Mouse (Mus musculus) midbrain, postnatal 0 days (tissue): ENCODE data around the gene Topors. TPM values are rescaled to one million over a fixed set of nuclear protein-coding genes. Genes with fewer than 3 reads are reported as not detected.

Experiments
- ATAC-seq: fragments of 200-750 bp; cut with Nextera tagmentation; 2 replicates; pipeline ENCODE4 v1.8.0; 2017; ENCODE audit warnings: moderate number of reproducible peaks, mild to moderate bottlenecking, moderate TSS enrichment, moderate library complexity; ENCODE audit not compliant: low FRiP score
- DNase-seq: peaks from one replicate; pipeline ENCODE4 v3.0.0-alpha.2; 2015; ENCODE audit warnings: low spot score
- H3K27ac ChIP-seq: fragments of 300-500 bp; sonication (generic); 2 replicates; pipeline ENCODE4 v1.5.1; 2014; ENCODE audit warnings: low read depth, mild to moderate bottlenecking, low read length, mixed read lengths
- H3K27me3 ChIP-seq: fragments of 300-500 bp; sonication (generic); 2 replicates; pipeline ENCODE4 v1.6.1; 2014; ENCODE audit warnings: low read length, control low read depth, mixed read lengths; ENCODE audit not compliant: insufficient read depth
- H3K36me3 ChIP-seq: fragments of 300-500 bp; sonication (generic); 2 replicates; pipeline ENCODE4 v1.6.1; 2014; ENCODE audit warnings: low read length, control low read depth, mixed read lengths; ENCODE audit not compliant: insufficient read depth
- H3K4me1 ChIP-seq: fragments of 300-500 bp; sonication (generic); 2 replicates; pipeline ENCODE4 v1.6.1; 2014; ENCODE audit warnings: mild to moderate bottlenecking, control low read depth, antibody characterized with exemption, low read length, mixed read lengths; ENCODE audit not compliant: insufficient read depth
- H3K4me2 ChIP-seq: fragments of 300-500 bp; sonication (generic); 2 replicates; pipeline ENCODE4 v1.6.1; 2014; ENCODE audit warnings: low read depth, mild to moderate bottlenecking, low read length, mixed read lengths; ENCODE audit not compliant: poor library complexity, severe bottlenecking
- H3K4me3 ChIP-seq: fragments of 300-500 bp; sonication (generic); 2 replicates; pipeline ENCODE4 v1.5.1; 2014; ENCODE audit warnings: low read depth, mild to moderate bottlenecking, low read length, moderate library complexity
- H3K9ac ChIP-seq: fragments of 300-500 bp; sonication (generic); replicated peaks from 2 replicates; pipeline ENCODE4 v1.6.1; 2014; ENCODE audit warnings: mild to moderate bottlenecking, low read length, moderate library complexity, mixed read lengths; ENCODE audit not compliant: poor library complexity, severe bottlenecking
- H3K9me3 ChIP-seq: fragments of 300-500 bp; sonication (generic); 2 replicates; pipeline ENCODE4 v1.6.1; 2016; ENCODE audit warnings: low read length, control low read depth
- CTCF ChIP-seq: IDR thresholded peaks from 2 replicates; pipeline ENCODE4 v1.5.1; 2016; ENCODE audit warnings: antibody characterized with exemption, mild to moderate bottlenecking
- WGBS: fragments of 180-500 bp; shearing (Covaris S2); extraction: QIAGEN DNeasy Blood & Tissue Kit; methylation state at CpG from one replicate; pipeline ENCODE4 v1.1.7; 2014; 5-methylcytosine and 5-hydroxymethylcytosine counted together
- polyA plus RNA-seq: library from polyadenylated mRNA; unstranded; fragments of >200 nt; fragmentation: Nextera tagmentation; extraction: Ambion mirVana; gene quantifications from 2 replicates; pipeline ENCODE4 v1.2.1, GENCODE M21; 2015
- total RNA-seq: library from RNA; depleted of rRNA; stranded (reverse); fragments of >200 nt; gene quantifications from 2 replicates; pipeline ENCODE4 v1.2.3, GENCODE M21; 2014; rRNA removed

Gene Topors
- total and polyA plus RNA-seq, 2 experiments from 2014 or later: 25.3 to 29.9 TPM

- TF ChIP-seq CTCF: no peak
- DNase-seq: no peak
- no peaks in the 10 kb centered on the region for H3K36me3 ChIP-seq
- H3K27me3 ChIP-seq: no peaks in the 10 kb centered on the region
- H3K9me3 ChIP-seq: no peaks in the 10 kb centered on the region
- 33% methylated on average over 21 of the region's 21 CpGs for WGBS
- H3K4me1 ChIP-seq: no peaks in the 10 kb centered on the region
- no peak overlapping the region for H3K4me3 ChIP-seq
- no peak overlapping the region for H3K4me2 ChIP-seq
- H3K9ac ChIP-seq: no peak overlapping the region
- ATAC-seq: no peak
- no peak overlapping the region for H3K27ac ChIP-seq
Measured at GRCm38 (mm10) chr4:40221876-40222585, 47.6 kb downstream of the Topors start.

GRCm38 (mm10) chr4:40221004-40221760 lies 48.5 kb downstream of the Topors start:
- 42% methylated on average over 14 of the region's 14 CpGs for WGBS
- no peak for TF ChIP-seq CTCF
- 0 out of 2 replicates have a peak overlapping the region, but pooled peaks have one; percentile 28 for H3K4me2 ChIP-seq

GRCm38 (mm10) chr4:40220437-40220836 lies 49.2 kb downstream of the Topors start:
- no peak for ATAC-seq
- TF ChIP-seq CTCF: no peak
- no peak overlapping the region for H3K9ac ChIP-seq
- H3K4me3 ChIP-seq: no peak overlapping the region
- H3K36me3 ChIP-seq: no peaks in the 10 kb centered on the region
- H3K4me2 ChIP-seq: peak overlapping the region; percentile 28; the same call in 1 of the 2 replicates
- no peaks in the 10 kb centered on the region for H3K4me1 ChIP-seq
- DNase-seq: no peak
- WGBS: 23% methylated on average over 12 of the region's 12 CpGs
- no peaks in the 10 kb centered on the region for H3K9me3 ChIP-seq
- H3K27me3 ChIP-seq: no peaks in the 10 kb centered on the region
- no peak overlapping the region for H3K27ac ChIP-seq

More at GRCm38 (mm10) chr4:40221004-40221760, 48.5 kb downstream of the Topors start:
- Histone ChIP-seq H3K9ac (no peak overlapping the region), H3K27me3 (no peaks in the 10 kb centered on the region), H3K27ac (no peak overlapping the region), H3K9me3 (no peaks in the 10 kb centered on the region), H3K36me3 (no peaks in the 10 kb centered on the region), H3K4me1 (no peaks in the 10 kb centered on the region), H3K4me3 (no peak overlapping the region)
- no peak for DNase-seq
- ATAC-seq: no peak

- peak; percentile 34; the same call in 1 of the 2 replicates for ATAC-seq
- peak; percentile 48 for DNase-seq
- H3K4me1 ChIP-seq: no peaks in the 10 kb centered on the region
- H3K27me3 ChIP-seq: no peaks in the 10 kb centered on the region
- H3K9me3 ChIP-seq: no peaks in the 10 kb centered on the region
- TF ChIP-seq CTCF: peak; percentile 64
- no peak overlapping the region for H3K9ac ChIP-seq
- no peak overlapping the region for H3K27ac ChIP-seq
- H3K36me3 ChIP-seq: no peaks in the 10 kb centered on the region
- no peak overlapping the region for H3K4me2 ChIP-seq
- H3K4me3 ChIP-seq: no peak overlapping the region
- WGBS: 82% methylated on average over 7 of the region's 7 CpGs
Measured at GRCm38 (mm10) chr4:40218382-40218781, 51.3 kb downstream of the Topors start.

- no peak for TF ChIP-seq CTCF
- no peak for ATAC-seq
- no peak overlapping the region for H3K4me2 ChIP-seq
Measured at GRCm38 (mm10) chr4:40217910-40218309, 51.7 kb downstream of the Topors start.

GRCm38 (mm10) chr4:40212177-40212576 lies 57.5 kb downstream of the Topors start:
- H3K4me1 ChIP-seq: no peaks in the 10 kb centered on the region
- no peak for DNase-seq
- H3K9me3 ChIP-seq: no peaks in the 10 kb centered on the region
- WGBS: 87% methylated on average over 4 of the region's 6 CpGs
- no peaks in the 10 kb centered on the region for H3K27me3 ChIP-seq
- no peak overlapping the region for H3K4me2 ChIP-seq
- no peak overlapping the region for H3K9ac ChIP-seq
- H3K36me3 ChIP-seq: no peaks in the 10 kb centered on the region
- no peak overlapping the region for H3K27ac ChIP-seq
- no peak for ATAC-seq
- H3K4me3 ChIP-seq: no peak overlapping the region
- TF ChIP-seq CTCF: no peak

More at GRCm38 (mm10) chr4:40217910-40218309, 51.7 kb downstream of the Topors start:
- H3K4me3 ChIP-seq: no peak overlapping the region
- no peaks in the 10 kb centered on the region for H3K36me3 ChIP-seq
- no peak overlapping the region for H3K9ac ChIP-seq
- H3K27ac ChIP-seq: no peak overlapping the region
- H3K4me1 ChIP-seq: no peaks in the 10 kb centered on the region
- no peaks in the 10 kb centered on the region for H3K9me3 ChIP-seq
- DNase-seq: no peak
- no peaks in the 10 kb centered on the region for H3K27me3 ChIP-seq
- 56% methylated on average over 3 of the region's 3 CpGs for whole genome bisulfite sequencing

Other genes starting within 250 kb of the Topors start
- 54.0 and 57.5 TPM in 2 replicates for gene Aco1, start 126.8 kb downstream of the Topors start, total RNA-seq
- 33.2 TPM in 2 replicates for gene Aco1, start 126.8 kb downstream of the Topors start, polyA plus RNA-seq
- gene Ddx58, start 30.0 kb downstream of the Topors start, total RNA-seq: 5.0 and 6.4 TPM in 2 replicates
- gene Ddx58, start 30.0 kb downstream of the Topors start, polyA plus RNA-seq: 3.0 and 3.3 TPM in 2 replicates
- gene Smim27, start 271 bp downstream of the Topors start, total RNA-seq: 0.71 and 3.0 TPM in 2 replicates
- 13.9 and 18.8 TPM in 2 replicates for gene Smim27, start 271 bp downstream of the Topors start, polyA plus RNA-seq
- 129 and 174 TPM in 2 replicates for gene Ndufb6, start 9.6 kb upstream of the Topors start, total RNA-seq
- gene Ndufb6, start 9.6 kb upstream of the Topors start, polyA plus RNA-seq: 399 and 439 TPM in 2 replicates
- gene Tmem215, start 202.3 kb upstream of the Topors start, total RNA-seq: 0.88 and 2.5 TPM in 2 replicates
- gene Tmem215, start 202.3 kb upstream of the Topors start, polyA plus RNA-seq: 1.6 and 2.1 TPM in 2 replicates